Mouse (Mus musculus) kidney, adult 2 months (tissue): ENCODE measurements around the gene Adrb1.

Experiments used
- CTCF ChIP-seq: fragments of 200-500 bp; conservative IDR thresholded peaks from 2 replicates; pipeline ENCODE4 v1.5.1; 2011; ENCODE audit warnings: low read depth, mild to moderate bottlenecking, control low read depth, low read length, moderate library complexity, mixed read lengths; ENCODE audit not compliant: insufficient read depth, insufficient read length
- POLR2A ChIP-seq: fragments of 200-500 bp; IDR thresholded peaks from one replicate; pipeline ENCODE4 v1.6.1; 2011; ENCODE audit warnings: low read depth, low read length, control low read depth

DNA sequence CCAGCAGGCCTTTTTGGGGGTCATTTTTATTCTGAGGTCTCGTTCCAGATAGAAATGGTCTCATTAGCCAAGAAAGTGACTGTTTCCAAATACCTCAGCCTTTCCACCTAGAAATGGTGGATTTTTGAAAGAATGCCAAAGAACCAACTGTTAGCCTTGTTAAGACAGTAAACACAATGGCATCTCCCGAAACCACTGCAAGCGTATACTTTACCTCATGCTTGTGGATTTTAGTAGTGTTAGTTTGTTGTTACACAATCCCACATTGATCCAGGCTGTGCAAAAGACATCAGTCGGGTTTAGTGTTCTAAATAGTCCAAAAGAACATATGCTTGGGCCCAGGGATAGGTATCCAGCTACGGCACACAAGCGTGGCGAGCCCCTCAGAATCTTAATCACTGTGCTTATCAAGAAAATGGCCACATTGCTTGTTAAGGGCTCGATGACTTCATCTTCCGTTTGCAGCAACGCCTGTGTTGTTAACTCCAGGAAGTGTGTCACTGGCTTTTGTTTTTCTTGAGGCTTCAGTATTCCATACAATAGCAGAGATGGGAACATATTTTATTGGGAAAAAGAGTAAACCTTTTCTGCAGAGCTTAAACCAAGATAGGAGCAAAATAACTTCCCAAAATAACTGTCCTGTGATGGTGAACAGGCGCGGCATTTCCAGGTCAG, 33.2 kb upstream of the Adrb1 start:
- TF ChIP-seq POLR2A (no peak), CTCF (no peak)
